Mouse (Mus musculus) T-helper 2 cell (primary cell): ENCODE data around the gene Spag6l.
"Not testable (repeated sequence)": the region's sequence is repeated elsewhere in the genome, so short reads cannot be mapped to it uniquely, and the experiment has no call there.

ENCODE experiments used
- in situ Hi-C: fragments of 300-600 bp; cut with MboI, MseI; formaldehyde crosslinking; loops from one replicate; pipeline ENCODE4 v1.15.1; 2025; ENCODE audit warnings: high pct_unique_total_duplicates

Spag6l gene

DNA sequence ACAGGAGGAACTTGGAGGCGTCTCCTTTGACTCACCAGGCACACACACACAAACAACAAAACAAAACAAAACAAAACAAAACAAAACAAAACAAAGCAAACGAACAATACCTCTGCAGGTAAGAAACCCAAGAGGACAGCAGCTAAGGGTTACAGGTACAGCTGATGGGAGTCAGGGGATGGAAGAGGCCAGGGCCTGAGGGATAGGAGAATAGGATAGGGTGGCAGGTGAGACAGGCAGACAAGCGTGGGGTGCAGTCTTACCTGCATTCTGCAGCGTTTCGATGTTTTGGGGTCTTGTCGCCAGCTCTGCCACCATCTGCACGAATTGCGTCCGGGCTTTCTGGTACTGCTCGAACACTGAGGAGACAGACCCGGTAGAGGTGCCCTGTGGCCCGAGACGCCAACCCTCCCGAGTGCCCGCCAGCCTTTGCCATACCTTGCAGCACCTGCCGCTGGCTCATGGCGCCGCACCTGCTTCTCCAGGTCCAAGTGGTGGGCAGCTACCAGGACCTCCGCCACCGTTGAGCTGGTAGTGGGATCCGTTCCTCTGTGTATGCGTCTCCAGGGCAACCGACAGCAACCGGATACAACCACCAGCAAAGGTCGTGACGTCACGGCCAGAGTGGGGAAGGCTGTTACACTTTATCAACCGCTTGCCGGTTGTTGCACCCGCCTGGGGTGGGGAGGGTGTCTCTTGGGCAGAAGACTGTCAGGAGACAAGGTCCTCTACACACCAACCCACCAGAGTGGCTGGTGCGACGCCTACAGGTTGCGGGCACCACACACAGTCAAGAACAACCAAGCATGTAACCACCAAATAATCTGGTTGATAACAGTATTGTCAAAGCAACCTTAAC lies at the start of gene Spag6l:
TSS of gene Spag6l (minus strand) at position 700 of the 859 bp plus-strand sequence.
- in situ Hi-C loops = no loop called here

DNA sequence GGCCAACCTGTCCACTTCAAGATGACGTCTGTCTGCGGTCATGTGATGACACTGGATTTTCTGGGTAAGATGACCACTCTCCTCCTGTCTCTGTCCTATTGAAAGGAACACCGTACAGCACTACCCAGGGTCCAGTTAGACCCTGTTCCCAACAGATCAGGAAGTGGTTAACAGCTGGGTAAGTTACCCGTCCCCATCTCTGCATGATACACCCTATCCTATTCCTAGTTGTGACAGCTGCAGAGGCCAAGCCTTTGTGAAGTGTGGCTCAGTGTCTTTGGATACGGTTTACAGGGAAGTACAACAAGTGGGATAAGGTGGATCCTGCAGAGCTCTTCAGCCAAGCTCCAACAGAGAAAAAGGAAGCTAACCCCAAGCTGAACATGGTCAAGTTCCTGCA lies 49.8 kb upstream of the Spag6l start:
- in situ Hi-C loops = loop anchor here (25.0 kb wide), 1 partner anchor 1267 kb away; no protein-coding TSS in a partner anchor

DNA sequence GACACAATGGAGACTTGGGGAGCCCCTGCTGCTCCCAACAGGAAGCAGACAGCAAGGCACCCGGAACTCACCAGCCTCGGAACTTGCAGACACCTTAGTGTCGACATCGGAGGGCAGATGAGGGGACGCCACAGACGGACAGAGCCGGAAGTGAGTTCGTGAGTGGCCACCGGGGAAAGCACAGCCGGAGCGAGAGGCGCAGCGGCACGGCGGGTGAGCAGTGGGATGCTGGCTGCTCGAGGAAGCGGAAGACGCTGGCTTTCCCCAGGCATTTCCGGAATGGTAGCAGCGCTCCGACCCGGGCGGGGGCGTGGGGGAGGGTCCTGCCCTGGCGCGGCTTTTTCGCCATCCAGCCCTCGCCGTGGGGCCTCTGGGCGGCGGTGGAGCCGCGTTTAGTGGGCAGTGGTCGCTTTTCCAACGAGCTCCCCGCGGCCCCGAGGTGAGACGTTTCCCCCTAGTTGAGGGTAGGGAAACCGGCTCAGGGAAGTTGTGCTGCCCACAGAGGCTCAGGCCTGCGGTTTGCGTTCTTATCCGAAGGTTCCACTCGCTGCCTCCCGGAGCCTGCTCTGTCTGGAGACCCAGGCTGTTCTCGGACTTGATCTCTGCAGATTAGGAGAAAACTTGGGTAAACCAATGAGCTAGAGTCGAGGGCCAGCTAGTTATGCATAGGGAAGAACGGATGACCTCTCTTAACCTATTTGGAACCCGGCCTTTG lies 41.5 kb upstream of the Spag6l start, which contains the start of the genes Top3b and Vpreb1:
TSS of gene Top3b (plus strand) at position 120 of the 715 bp plus-strand sequence.
TSS of gene Vpreb1 (minus strand) at position 227 of the 715 bp plus-strand sequence.
- in situ Hi-C loops = no loop called here

DNA sequence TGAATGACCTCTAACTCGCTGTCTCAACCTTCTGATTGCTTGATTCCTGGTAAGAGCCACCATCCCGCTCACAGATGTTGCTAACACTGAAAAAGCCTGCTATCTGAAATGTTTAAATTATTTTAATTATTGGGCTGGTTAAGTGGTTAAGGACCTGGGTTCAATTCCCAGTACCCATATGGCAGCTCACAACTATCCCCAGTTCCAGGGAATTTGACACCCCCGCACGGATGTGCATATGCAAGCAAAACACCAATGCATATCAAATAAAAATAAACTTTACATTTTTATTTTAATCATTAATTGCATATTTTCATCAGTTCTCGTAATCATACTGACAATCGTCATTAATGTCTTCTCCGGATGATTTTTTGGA lies 41.0 kb upstream of the Spag6l start:
- in situ Hi-C loops = no loop called here

DNA sequence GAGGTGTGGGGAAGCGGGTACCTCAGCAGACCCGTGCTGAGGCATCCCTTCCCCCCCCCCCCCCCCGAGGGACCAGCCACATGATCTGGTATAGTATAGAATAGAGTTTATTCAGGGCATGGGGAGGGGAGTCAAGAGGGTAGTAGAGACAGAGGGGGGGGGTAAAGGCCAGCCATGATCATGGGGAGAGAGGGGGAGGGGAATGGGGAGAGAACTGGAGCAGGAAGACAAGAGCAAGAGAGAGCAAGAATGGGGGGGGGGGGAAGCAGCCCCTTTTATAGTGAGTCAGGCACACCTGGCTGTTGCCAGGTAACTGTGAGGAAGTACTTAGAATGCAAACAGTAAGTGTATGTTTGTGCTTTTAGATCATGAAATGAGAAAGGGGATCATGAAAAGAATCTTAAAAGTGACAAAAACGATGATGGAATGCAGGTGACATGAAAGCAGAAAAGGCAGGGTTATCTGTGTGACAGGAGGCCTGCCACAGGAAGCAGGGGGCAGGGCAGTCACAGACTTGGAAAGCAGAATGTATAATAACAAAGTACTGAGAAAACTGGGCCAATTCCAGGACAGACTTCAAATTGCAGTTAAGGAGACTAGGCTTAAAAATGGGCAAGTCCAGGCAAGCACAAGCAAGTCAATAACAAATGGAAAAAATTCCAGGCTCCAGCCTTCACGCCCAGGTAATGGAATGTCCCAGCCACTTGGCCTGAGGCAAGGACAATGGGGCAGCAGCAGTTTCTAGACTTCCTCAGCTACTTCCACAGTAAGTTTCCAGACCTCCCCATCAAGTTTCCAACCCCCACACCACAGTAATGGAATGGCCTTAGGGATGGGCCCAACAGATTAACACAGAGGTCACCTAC lies 36.7 kb upstream of the Spag6l start:
- in situ Hi-C loops = loop anchor here (10.0 kb wide), 1 partner anchor 1119 kb away; the partner anchor contains the start of gene Vpreb2

DNA sequence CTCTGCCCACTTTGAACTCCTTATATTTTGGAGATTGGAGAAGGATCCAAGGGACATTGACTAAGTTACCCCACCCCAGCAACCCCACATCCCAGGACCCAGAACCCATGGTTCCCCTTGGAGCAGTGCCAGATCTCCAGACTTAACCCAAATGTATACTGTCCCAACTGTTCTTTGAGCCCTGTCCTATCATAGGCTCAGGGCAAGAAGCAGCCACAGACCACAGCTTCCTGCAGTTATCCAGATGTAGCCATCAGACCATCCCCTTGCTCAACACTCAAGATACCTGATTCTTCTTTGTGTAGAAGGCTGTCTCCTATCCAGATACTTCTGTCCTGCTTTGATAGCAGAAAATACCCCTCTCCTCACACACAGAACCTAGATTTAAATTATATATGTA lies 36.0 kb upstream of the Spag6l start:
- in situ Hi-C loops = loop anchor here (10.0 kb wide), 1 partner anchor 1120 kb away; the partner anchor contains the start of gene Vpreb2

DNA sequence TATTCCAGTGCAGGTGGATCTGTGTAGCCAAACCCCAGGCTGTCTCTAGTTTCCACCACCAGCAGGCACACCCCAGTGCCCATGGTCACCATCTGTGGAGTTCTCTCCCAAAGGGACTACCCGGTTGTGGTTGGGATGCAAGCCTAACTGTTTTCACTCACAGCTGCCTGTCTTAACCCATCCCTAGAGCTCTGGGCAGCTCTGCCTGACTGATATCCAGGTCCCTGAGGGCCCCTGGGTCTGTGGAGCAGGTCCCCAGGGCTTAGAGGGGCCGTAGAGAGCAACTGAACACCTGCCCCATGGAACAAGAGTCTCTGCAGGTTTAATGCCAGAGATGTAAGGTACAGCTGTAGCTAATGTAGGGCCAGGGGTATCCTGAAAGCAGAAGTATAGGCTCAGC lies 34.7 kb upstream of the Spag6l start, which contains the start of gene Igll1:
TSS of gene Igll1 (minus strand) at position 8 of the 400 bp plus-strand sequence.
- in situ Hi-C loops = loop anchor here (10.0 kb wide), 1 partner anchor 1121 kb away; the partner anchor contains the start of gene Vpreb2

DNA sequence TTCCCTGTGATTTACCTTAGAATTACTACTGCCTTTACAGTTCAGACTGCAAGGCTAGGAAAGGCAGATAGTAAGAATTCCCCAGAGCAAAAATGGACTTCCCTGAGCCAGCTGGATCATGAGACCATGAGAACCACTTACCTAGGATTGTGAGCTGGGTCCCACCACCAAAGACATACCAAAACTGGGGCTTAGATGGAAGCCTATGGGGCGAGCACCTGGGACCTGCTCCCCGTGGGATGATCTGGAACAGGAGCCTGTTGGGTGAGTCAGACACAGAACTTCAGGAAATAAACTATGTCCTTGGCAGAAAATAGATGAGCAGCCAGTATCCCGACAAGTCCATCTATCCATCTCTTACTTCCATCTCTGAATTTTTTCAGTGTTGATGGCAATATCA lies 33.0 kb upstream of the Spag6l start:
- in situ Hi-C loops = loop anchor here (10.0 kb wide), 1 partner anchor 1123 kb away; the partner anchor contains the start of gene Vpreb2

DNA sequence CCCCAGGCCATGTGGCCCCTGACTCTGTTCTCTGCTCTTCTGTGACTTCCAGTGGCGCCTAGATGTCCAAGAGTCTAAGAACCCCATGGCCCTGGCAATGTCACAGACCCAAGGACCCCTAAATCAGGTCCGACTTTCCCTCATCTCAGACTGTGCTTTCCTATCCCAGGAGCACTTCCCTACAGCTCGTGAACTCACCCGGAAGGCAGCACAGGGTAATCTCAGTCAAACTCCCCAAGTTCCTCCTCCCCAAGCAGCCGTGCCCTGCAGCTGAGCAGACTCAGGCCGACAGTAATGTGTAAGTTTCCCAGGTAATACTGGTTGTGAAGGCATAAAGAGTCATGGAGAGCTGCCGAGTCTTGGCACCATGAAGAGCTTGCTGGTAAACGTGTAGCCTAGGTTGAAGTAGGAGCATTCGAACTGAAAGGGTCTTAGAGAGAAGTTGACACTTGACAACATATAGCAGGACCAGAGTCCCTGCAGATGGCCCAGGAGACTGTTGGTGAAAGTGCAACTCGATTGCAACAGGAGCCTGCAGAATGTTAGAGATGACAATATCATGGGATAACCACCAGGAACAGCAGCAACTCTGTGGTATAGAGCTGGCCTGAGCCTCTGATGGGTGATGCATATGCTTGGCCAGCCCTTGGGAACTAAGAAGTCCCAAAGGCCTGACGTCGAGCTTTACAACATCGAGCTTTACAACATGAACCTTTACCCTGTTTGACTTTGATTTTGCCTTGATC lies 27.6 kb upstream of the Spag6l start:
- in situ Hi-C loops = no loop called here

DNA sequence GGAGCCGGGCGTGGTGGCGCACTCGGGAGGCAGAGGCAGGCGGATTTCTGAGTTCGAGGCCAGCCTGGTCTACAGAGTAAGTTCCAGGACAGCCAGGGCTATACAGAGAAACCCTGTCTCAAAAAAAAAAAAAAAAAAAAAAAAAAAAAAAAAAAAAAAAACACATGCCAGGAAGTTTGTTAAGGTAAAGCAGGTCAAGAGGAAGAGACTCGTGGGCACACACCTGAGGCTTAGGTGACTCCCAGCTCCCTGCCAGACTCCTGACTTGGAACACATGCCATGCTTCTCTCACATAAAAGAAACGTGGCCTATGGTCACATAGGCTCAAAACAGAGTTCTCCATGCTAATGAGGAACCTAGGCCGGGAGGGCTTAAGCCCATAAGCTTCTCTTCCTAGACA lies 26.8 kb upstream of the Spag6l start:
- in situ Hi-C loops = not testable (repeated sequence)

DNA sequence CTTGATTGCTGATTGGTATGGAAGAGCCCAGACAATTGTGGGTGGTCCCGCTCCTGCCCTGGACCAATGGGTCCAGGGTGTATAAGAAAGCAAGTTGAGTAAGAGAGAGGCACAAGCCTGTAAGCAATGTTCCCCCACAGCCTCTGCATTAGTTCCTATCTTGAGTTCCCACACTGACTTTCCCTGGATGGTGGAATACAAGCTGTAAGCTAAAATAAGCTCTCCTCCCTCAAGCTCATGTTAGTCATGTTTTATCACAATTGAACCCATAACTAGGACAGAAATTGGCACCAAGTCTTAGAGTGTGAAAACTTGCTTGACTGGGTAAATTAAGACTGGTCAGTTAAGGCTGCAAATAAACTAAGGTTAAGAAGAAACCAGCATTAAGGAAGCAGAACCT lies 26.3 kb upstream of the Spag6l start:
- in situ Hi-C loops = no loop called here

DNA sequence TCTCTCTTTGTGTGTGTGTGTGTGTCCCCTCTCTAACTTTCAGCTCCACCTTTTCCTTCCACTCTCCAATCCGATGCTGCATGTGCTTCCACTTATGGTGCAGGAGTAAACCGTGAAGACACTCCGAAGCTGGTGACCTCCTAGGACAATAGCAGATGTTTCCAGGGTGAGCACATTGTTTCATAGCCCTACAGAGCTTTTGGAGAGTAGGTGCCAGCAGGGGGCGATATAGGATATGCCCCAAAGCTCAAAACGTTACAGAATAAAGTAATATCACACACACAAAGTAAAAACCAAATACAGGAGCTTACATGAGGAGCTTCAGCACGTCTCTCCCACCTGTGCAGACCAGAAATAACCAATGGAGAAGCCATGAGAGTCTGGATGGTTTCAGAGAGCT lies 25.6 kb upstream of the Spag6l start:
- in situ Hi-C loops = no loop called here

DNA sequence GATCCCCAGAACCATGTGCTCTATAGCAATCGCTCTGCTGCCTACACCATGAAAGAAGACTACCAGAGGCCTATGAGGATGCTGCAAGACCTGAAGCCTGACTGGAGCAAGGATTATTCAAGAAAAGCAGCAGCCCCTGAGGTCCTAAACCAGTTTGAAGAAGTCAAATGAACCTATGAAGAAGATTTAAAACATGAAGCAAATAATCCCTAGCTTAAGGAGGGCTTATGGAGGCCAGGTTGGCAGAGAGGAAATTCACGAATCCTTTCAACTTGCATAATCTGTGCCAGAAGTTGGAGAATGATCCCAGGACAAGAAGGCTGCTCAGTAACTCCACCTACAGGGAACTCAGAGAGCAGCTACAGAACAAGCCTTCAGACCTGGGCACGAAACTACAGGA lies 23.2 kb upstream of the Spag6l start:
- in situ Hi-C loops = no loop called here

DNA sequence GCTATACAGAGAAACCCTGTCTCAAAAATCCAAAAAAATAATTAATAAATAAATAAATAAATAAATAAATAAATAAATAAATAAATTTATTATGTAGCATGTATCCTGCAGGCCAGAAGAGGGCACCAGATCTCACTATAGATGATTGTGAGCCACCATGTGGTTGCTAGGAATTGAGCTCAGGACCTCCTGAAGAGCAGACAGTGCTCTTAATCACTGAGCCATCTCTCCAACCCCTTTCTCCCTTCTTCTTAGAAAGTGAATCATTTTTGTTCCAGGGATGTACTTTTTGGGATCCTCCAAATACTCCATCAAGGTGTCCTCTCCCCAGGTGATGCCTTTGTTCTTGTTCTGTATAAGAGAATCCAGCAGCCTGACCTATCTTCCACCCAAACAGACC lies 19.9 kb upstream of the Spag6l start:
- in situ Hi-C loops = no loop called here

DNA sequence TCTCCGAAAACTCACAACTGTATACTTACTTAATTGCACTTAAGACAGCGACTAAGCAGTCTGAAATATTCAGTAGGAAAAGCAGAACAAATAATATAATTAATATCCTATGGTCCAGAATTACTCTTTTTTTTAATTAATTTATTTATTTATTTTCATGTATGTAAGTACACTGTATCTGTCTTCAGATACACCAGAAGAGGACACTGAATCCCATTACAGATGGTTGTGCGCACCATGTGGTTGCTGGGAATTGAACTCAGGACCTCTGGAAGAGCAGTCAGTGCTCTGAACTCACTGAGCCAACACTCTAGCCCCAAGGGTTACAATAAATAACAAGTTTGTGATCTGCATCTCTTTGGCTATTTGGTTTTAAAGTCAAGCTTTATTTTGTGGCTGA lies 415 bp upstream of the Spag6l start:
- in situ Hi-C loops = no loop called here

DNA sequence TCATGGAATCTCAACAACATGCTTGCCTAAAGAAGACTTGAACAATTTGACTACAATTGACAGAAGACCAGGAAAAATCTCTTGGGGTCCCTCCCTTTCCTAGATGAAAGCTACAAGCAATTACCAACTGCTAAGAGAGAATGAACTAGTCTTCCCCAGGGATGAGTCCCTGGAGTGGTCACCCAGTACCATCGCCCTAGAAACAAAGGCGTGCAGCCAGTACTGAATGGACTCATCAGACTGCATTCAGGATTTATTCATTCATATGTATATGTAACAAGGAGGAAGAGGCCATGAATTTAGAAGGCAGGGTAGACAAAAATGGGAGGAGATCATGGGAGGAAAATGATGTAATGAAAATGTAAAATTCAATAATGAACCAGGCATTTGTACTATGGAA lies 3.0 kb downstream of the Spag6l start:
- in situ Hi-C loops = no loop called here

DNA sequence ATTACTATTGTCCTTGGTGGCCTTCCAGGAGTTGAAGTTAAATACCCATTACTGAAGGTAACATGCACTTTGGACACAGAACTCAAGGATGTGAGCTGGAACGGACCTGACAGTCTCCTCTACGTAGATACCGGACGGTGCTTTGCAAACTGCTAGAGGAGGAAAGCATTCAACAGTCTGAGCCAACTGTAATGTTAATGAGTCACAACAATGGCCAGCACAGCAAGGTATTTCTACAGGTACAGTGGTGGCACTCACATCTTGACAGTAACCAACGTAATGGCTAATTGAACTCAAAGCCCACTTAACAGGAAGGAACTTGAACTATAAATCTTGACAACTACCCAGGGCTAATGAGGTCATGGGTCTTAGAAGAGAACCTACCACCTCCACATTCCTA lies 3.8 kb downstream of the Spag6l start:
- in situ Hi-C loops = no loop called here

DNA sequence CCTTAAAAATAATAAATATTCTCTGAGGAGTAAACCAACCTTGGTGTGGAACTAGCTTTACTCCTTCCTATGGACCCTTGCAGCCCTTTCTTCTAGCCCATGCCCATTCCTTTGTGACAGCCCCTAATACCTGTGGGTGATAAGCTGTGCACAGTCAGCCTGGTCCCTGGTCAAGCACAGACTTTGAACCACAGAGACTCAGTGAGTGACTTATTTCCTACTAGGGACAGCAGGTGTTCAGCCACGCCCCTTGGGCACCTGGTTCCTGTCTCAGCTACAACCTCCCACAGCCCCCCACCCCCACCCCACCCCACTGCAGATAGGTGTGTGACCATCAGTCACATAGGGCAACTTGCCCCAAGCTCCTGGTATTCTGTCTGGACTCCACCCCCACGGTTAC lies 22.9 kb downstream of the Spag6l start:
- in situ Hi-C loops = no loop called here
